Comparison of ENCODE assay signal across 22 mouse cellular contexts in genomic region chr13:28858001-28858400, GRCm38 (mm10).
"Had no signal": no experiment of that assay in that cellular context is flagged by ENCODE, and none has a peak within 500 bp of the region (broad histone marks: within the 10 kb centered on the region; RNA-seq: fewer than 3 reads in every experiment).

No protein-coding gene starts in this region.

- H3K9ac ChIP-seq: limb, embryonic 13.5 days; liver, embryonic 14.5 days; liver, postnatal 0 days; lung, embryonic 14.5 days; midbrain, embryonic 12.5 days; midbrain, embryonic 15.5 days; neural tube, embryonic 12.5 days; neural tube, embryonic 15.5 days had no signal

- H3K4me3 ChIP-seq: limb, embryonic 10.5 days; limb, embryonic 13.5 days; midbrain, embryonic 12.5 days; midbrain, embryonic 15.5 days; neural tube, embryonic 12.5 days; neural tube, embryonic 15.5 days had no signal

- H3K4me2 ChIP-seq: limb, embryonic 13.5 days; liver, embryonic 11.5 days; lung, embryonic 14.5 days; midbrain, embryonic 12.5 days; midbrain, embryonic 15.5 days; neural tube, embryonic 12.5 days; neural tube, embryonic 15.5 days had no signal

- DNase-seq: kidney, adult 9 months; kidney, postnatal 25 days; liver, postnatal 0 days; lung, embryonic 14.5 days; right cerebral cortex, adult 18-20 months; right cerebral cortex, postnatal 14 days; right cerebral cortex, postnatal 4 days; thymus, adult 2 months; thymus, postnatal 14 days; thymus, postnatal 4 days had no signal

- H3K36me3 ChIP-seq: midbrain, embryonic 15.5 days; neural tube, embryonic 15.5 days had no signal

- H3K27ac ChIP-seq: kidney, postnatal 0 days; limb, embryonic 10.5 days; limb, embryonic 13.5 days; liver, embryonic 14.5 days; macrophage; midbrain, embryonic 12.5 days; midbrain, embryonic 15.5 days; neural tube, embryonic 12.5 days; neural tube, embryonic 15.5 days; stomach, postnatal 0 days had no signal

- H3K9me3 ChIP-seq: limb, embryonic 10.5 days; midbrain, embryonic 15.5 days; neural tube, embryonic 15.5 days had no signal

- H3K27me3 ChIP-seq: limb, embryonic 13.5 days; midbrain, embryonic 12.5 days; midbrain, embryonic 15.5 days; neural tube, embryonic 12.5 days; neural tube, embryonic 15.5 days had no signal

- ATAC-seq: liver, postnatal 0 days; lung, postnatal 0 days; midbrain, embryonic 15.5 days had no signal
